Mouse (Mus musculus): ENCODE measurements at regions not wholly inside any gene's neighbourhood (a gene's known extent, or its start where the extent isn't known, plus 50 kb on each side); places are given as distances from the start of the nearest gene placed in this dataset.
"Not testable (repeated sequence)": the region's sequence is repeated elsewhere in the genome, so short reads cannot be mapped to it uniquely, and the experiment has no call there.

- not testable (repeated sequence) for DNase-seq
These were observed 74.4 kb upstream of the Oxtr start for GRCm38 (mm10) chr6:112564119-112564518.

GRCm38 (mm10) chr6:112563659-112564058, 73.9 kb upstream of the Oxtr start:
- DNase-seq = not testable (repeated sequence)

GRCm38 (mm10) chr6:112562039-112562438, 72.3 kb upstream of the Oxtr start:
- DNase-seq = no peak

- DNase-seq = no peak
These were observed 71.8 kb upstream of the Oxtr start for GRCm38 (mm10) chr6:112561568-112561967.

- DNase-seq = no peak
These were observed 69.8 kb upstream of the Oxtr start for GRCm38 (mm10) chr6:112559549-112559948.

GRCm38 (mm10) chr6:112557516-112557915, 67.8 kb upstream of the Oxtr start:
- DNase-seq = no peak

GRCm38 (mm10) chr6:112556401-112557165, 66.8 kb upstream of the Oxtr start:
- DNase-seq = no peak

GRCm38 (mm10) chr6:112554091-112554490, 64.3 kb upstream of the Oxtr start:
- DNase-seq = peak; percentile 29

GRCm38 (mm10) chr6:112553231-112553920, 63.6 kb upstream of the Oxtr start:
- no peak for DNase-seq

GRCm38 (mm10) chr6:112552560-112552959, 62.8 kb upstream of the Oxtr start:
- DNase-seq = no peak

- no peak for DNase-seq
These were observed 61.6 kb upstream of the Oxtr start for GRCm38 (mm10) chr6:112551298-112551697.

- no peak for DNase-seq
These were observed 57.5 kb upstream of the Oxtr start for GRCm38 (mm10) chr6:112547251-112547650.

GRCm38 (mm10) chr6:112546033-112546432, 56.3 kb upstream of the Oxtr start:
- no peak for DNase-seq

- peak; percentile 26 for DNase-seq
These were observed 54.6 kb upstream of the Oxtr start for GRCm38 (mm10) chr6:112544315-112544714.

GRCm38 (mm10) chr6:112542692-112543091, 52.9 kb upstream of the Oxtr start:
- DNase-seq = no peak

Data from kidney, adult 9 months (tissue).